ENCODE assay signal across 9 mouse cellular contexts in genomic region chr14:24762468-24763274, GRCm38 (mm10).
DNase-seq lines count a peak whose midpoint lies in the region; ATAC-seq and TF ChIP-seq lines count a peak whose summit lies in the region.
"Had no signal": no experiment of that assay in that cellular context is flagged by ENCODE, and none has a peak within 500 bp of the region (broad histone marks: within the 10 kb centered on the region; RNA-seq: fewer than 3 reads in every experiment).

No protein-coding gene starts in this region.

- WGBS in forebrain, embryonic 14.5 days = 12% methylated on average over 7 of the region's 7 CpGs
- WGBS in limb, embryonic 14.5 days = 10% methylated on average over 7 of the region's 7 CpGs
- WGBS in stomach, embryonic 15.5 days = 16% methylated on average over 7 of the region's 7 CpGs
- WGBS in heart, embryonic 11.5 days (ENCODE audit: insufficient replicate concordance) = 12% methylated on average over 7 of the region's 7 CpGs

- peak; percentile 49 for DNase-seq in right cerebral cortex, postnatal 14 days
- no peak for DNase-seq in right cerebral cortex, postnatal 36 days (ENCODE audit: low spot score in 2 of 2)
- DNase-seq in forebrain, embryonic 14.5 days (ENCODE audit: low spot score) = peak; percentile 74
- DNase-seq in limb, embryonic 14.5 days (ENCODE audit: low spot score) = peak; percentile 27
- DNase-seq in layer of hippocampus, adult 9-10 months (ENCODE audit: low spot score) = no peak
- DNase-seq in layer of hippocampus, adult 11-12 months (ENCODE audit: low spot score) = no peak

- H3K4me1 ChIP-seq in forebrain, embryonic 14.5 days (ENCODE audit: control insufficient read depth, insufficient read depth, low read length) = peaks cover 57% of the 10 kb centered on the region
- H3K4me1 ChIP-seq in limb, embryonic 14.5 days (ENCODE audit: control insufficient read depth, insufficient read depth, low read length) = peaks cover 16% of the 10 kb centered on the region
- peaks cover 5% of the 10 kb centered on the region; the same call in 1 of the 2 replicates for H3K4me1 ChIP-seq in stomach, embryonic 15.5 days
- peaks cover 8% of the 10 kb centered on the region for H3K4me1 ChIP-seq in heart, embryonic 11.5 days (ENCODE audit: control insufficient read depth, insufficient read depth, low read length)

- no peaks in the 10 kb centered on the region for H3K27me3 ChIP-seq in forebrain, embryonic 14.5 days (replicated peaks; ENCODE audit: control insufficient read depth, insufficient read depth, low read length)
- no peaks in the 10 kb centered on the region for H3K27me3 ChIP-seq in limb, embryonic 14.5 days (ENCODE audit: control insufficient read depth, insufficient read depth, low read length)
- H3K27me3 ChIP-seq in stomach, embryonic 15.5 days (replicated peaks) = no peaks in the 10 kb centered on the region
- no peaks in the 10 kb centered on the region for H3K27me3 ChIP-seq in heart, embryonic 11.5 days (ENCODE audit: control insufficient read depth, insufficient read depth, low read length)

- H3K36me3 ChIP-seq in forebrain, embryonic 14.5 days (ENCODE audit: control insufficient read depth, insufficient read depth, low read length) = no peaks in the 10 kb centered on the region
- H3K36me3 ChIP-seq in limb, embryonic 14.5 days (ENCODE audit: control insufficient read depth, insufficient read depth, low read length) = no peaks in the 10 kb centered on the region
- H3K36me3 ChIP-seq in stomach, embryonic 15.5 days = no peaks in the 10 kb centered on the region
- no peaks in the 10 kb centered on the region for H3K36me3 ChIP-seq in heart, embryonic 11.5 days (ENCODE audit: control insufficient read depth, insufficient read depth, low read length)

- no peaks in the 10 kb centered on the region for H3K9me3 ChIP-seq in forebrain, embryonic 14.5 days (replicated peaks; ENCODE audit: control insufficient read depth, low read length)
- no peaks in the 10 kb centered on the region for H3K9me3 ChIP-seq in limb, embryonic 14.5 days (ENCODE audit: control insufficient read depth, low read length)
- no peaks in the 10 kb centered on the region for H3K9me3 ChIP-seq in stomach, embryonic 15.5 days
- H3K9me3 ChIP-seq in heart, embryonic 11.5 days (replicated peaks; ENCODE audit: control insufficient read depth, low read length) = no peaks in the 10 kb centered on the region

- no peak for TF ChIP-seq POLR2A in limb, embryonic 14.5 days (IDR thresholded peaks at IDR 0.05; ENCODE audit: borderline replicate concordance, extremely low read depth, insufficient read depth, insufficient read length)

- H3K4me2 ChIP-seq in forebrain, embryonic 14.5 days (ENCODE audit: low read length) = no peak overlapping the region
- H3K4me2 ChIP-seq in limb, embryonic 14.5 days (replicated peaks; ENCODE audit: low read depth, low read length, severe bottlenecking) = no peak overlapping the region
- H3K4me2 ChIP-seq in stomach, embryonic 15.5 days = no peak overlapping the region
- no peak overlapping the region for H3K4me2 ChIP-seq in heart, embryonic 11.5 days

- H3K4me3 ChIP-seq in forebrain, embryonic 14.5 days (ENCODE audit: low read depth, low read length) = no peak overlapping the region
- H3K4me3 ChIP-seq in limb, embryonic 14.5 days (replicated peaks; ENCODE audit: low read length) = no peak overlapping the region
- H3K4me3 ChIP-seq in stomach, embryonic 15.5 days (replicated peaks) = no peak overlapping the region
- no peak overlapping the region for H3K4me3 ChIP-seq in heart, embryonic 11.5 days (ENCODE audit: low read depth, low read length)

- H3K27ac ChIP-seq in forebrain, embryonic 14.5 days (ENCODE audit: low read depth, low read length) = peak overlapping the region; percentile 85
- H3K27ac ChIP-seq in limb, embryonic 14.5 days (replicated peaks; ENCODE audit: low read depth, low read length) = no peak overlapping the region
- no peak overlapping the region for H3K27ac ChIP-seq in stomach, embryonic 15.5 days
- H3K27ac ChIP-seq in heart, embryonic 11.5 days (ENCODE audit: low read depth, low read length) = no peak overlapping the region
- H3K27ac ChIP-seq: macrophage had no signal

- peak; percentile 83 for ATAC-seq in forebrain, embryonic 14.5 days
- no peak for ATAC-seq in limb, embryonic 14.5 days (ENCODE audit: low FRiP score, low read depth)
- peak; percentile 22 for ATAC-seq in stomach, embryonic 15.5 days (ENCODE audit: insufficient read depth, low FRiP score, low read depth)
- no peak for ATAC-seq in heart, embryonic 11.5 days (replicated peaks; ENCODE audit: insufficient number of reproducible peaks, low FRiP score, low TSS enrichment)

- H3K9ac ChIP-seq in forebrain, embryonic 14.5 days (ENCODE audit: low read length) = peak overlapping the region; percentile 35; the same call in 1 of the 2 replicates
- H3K9ac ChIP-seq in limb, embryonic 14.5 days (ENCODE audit: low read depth, low read length, severe bottlenecking) = no peak overlapping the region
- no peak overlapping the region for H3K9ac ChIP-seq in stomach, embryonic 15.5 days
- no peak overlapping the region for H3K9ac ChIP-seq in heart, embryonic 11.5 days (ENCODE audit: low read depth, low read length)

Comparison
In these comparisons a context has a peak if more than half of its experiments do, and no peak if none do; other contexts are left out.
1. DNase-seq: peak in right cerebral cortex, postnatal 14 days (single experiment), forebrain, embryonic 14.5 days (single experiment) and limb, embryonic 14.5 days (single experiment); none in right cerebral cortex, postnatal 36 days (0 of 2), layer of hippocampus, adult 9-10 months (single experiment) and layer of hippocampus, adult 11-12 months (single experiment).
2. ATAC-seq: peak in forebrain, embryonic 14.5 days (single experiment) and stomach, embryonic 15.5 days (single experiment); none in limb, embryonic 14.5 days (single experiment) and heart, embryonic 11.5 days (single experiment).